Mouse (Mus musculus) adipocyte (in vitro differentiated cells): ENCODE measurements around the gene Tsen2.

Experiments used
- DNase-seq: peaks from one replicate; pipeline ENCODE4 v3.0.0-alpha.2; 2016; ENCODE audit warnings: low spot score

The Tsen2 gene

GRCm38 (mm10) chr6:115601715-115602523 is 57.5 kb downstream of the Tsen2 start, which contains the start of gene Mkrn2:
TSS of gene Mkrn2 (plus strand) at chr6:115601902.
- DNase-seq: peak; percentile 91

- DNase-seq: no peak
Observed at GRCm38 (mm10) chr6:115606461-115606860, 62.0 kb downstream of the Tsen2 start.

DNA sequence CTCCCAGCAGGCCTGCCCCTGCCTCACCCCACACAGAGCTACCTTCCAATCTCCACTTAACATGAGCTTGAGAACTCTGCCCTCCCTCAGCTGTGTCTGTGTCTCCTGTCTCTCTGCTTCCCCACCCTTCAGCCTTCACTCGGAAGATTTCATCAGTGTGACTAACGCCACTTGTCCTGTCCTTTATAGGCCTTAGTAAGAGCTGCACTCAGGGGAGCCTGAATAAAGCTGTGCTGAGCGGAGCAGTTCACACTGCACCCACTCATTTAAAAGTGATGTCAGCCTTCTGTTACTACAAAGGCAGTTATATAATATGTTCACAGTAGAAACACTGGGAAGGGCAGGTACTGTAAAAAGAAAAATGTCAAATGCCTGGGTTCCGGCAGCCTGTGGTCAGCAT is 63.0 kb downstream of the Tsen2 start:
- DNase-seq: no peak

DNA sequence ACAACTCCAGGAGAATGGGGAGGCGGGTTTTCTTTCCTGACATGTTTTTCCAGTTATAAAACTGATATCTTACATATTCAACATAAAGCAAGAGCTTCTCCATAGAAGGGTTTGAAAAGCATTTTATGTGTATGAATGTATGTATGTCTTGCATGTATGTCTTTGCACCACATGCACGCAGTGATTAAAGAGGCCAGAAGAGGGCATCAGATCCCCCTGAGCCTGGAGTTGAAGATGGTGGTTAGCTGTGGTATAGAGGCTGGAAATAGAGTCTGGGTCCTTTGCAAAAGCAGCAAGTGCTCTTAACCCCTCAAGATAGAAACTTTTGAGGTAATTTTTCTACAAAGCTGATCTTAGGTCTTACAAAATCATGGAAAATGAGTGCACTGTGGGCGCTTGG is 64.7 kb downstream of the Tsen2 start:
- DNase-seq: no peak

DNA sequence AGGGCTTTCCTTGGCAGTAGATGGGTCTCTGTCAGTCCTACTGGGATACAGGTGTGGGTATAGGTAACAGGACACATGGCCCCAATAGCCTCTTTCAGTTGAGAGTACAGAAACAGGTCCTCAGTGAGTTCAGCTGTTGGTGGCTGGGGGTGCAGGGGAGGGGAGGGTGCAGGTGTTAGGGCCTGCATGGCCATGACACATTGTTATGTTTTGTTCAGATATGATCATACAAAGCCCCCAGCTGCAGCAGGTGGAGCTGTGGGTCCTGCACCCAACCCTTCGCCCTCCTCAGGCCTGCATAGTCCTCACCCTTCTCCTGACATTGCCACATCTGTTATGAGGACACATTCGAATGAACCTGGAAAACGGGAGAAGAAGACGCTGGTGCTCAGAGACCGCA is 65.8 kb downstream of the Tsen2 start:
- no peak for DNase-seq

DNA sequence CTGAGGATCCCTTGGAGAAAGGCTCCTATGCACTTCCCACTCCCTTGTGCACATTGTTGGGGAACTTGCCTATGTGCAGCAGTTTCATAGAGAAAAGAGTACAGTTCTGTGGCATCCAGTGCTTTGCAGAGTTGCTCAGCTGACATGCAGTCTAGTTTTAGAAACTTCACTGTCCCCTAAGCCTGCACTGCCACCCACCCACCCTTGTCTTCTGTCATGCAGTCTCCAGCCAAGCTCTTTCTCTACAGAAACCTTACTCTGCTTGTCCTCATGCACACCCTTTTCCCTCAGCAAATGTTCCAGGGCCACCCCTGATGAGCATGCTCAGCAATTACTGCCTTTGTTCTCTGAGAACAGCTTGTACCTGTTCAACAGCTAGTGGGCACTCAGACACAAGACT is 69.3 kb downstream of the Tsen2 start:
- no peak for DNase-seq

- DNase-seq: peak; percentile 34
Observed at GRCm38 (mm10) chr6:115615983-115616382, 71.5 kb downstream of the Tsen2 start.

- DNase-seq: no peak
Observed at GRCm38 (mm10) chr6:115619818-115620217, 75.4 kb downstream of the Tsen2 start.

- DNase-seq: no peak
Observed at GRCm38 (mm10) chr6:115620942-115621341, 76.5 kb downstream of the Tsen2 start.

DNA sequence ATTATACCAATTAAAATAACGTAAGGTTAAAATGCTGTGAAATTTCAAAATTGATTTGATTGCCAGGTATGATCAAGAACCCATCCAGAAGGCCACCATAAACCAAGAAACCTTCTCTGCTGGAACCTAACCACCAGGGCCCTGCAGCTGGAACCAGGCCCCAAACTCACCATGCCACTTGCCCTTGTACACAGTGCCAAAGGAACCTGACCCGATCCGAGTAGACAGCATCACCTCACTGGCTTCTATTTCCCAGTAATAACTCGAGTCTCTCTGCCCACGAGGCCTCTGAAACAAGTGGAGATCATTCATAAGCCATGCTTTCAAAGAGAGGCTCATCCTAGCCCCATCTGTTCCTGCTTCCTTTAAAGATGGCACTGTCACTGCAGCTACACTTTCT is 81.7 kb downstream of the Tsen2 start:
- no peak for DNase-seq
